Mouse (Mus musculus) T-helper 1 cell (primary cell): Measurements from ENCODE around the gene Emp1.

ENCODE experiments used
- in situ Hi-C: fragments of 300-600 bp; cut with MboI, MseI; formaldehyde crosslinking; loops from one replicate; pipeline ENCODE4 v1.15.1; 2025; ENCODE audit warnings: high pct_unique_total_duplicates

Emp1 gene

DNA sequence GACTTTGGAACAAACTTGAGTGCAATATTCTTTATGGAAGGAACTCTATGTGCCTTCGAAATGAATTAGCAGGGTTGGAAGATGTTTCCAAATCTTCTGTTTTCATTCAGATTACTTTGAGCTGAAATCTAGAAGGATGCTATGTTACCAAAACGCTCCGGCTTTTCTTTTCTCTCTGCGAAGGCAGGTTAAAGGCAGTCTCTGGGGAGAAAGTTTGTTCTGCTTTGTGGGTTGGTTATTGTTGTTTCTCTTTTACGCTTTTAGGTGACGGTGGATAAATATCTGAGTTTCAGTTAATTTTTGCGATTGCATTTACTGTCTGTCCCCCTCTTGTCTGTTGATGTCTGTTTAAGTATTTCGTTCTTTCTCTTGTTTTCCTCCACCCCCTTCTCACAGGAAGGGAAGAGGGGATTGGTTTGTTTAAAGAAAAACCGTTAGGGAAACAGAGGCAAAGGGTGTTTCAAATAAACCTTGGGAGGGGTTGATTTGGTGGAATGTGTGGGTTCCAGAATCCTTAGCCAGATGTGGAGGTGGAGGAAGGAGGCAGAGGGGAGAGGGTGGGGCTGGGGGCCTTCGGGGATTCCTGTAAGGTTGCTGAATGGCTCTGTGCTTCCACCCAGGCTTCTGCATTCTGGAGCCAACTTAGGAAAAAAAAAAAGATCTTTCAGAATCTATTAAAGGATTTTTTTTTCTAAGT is 1.1 kb downstream of the Emp1 start:
- in situ Hi-C loops = no loop called here

DNA sequence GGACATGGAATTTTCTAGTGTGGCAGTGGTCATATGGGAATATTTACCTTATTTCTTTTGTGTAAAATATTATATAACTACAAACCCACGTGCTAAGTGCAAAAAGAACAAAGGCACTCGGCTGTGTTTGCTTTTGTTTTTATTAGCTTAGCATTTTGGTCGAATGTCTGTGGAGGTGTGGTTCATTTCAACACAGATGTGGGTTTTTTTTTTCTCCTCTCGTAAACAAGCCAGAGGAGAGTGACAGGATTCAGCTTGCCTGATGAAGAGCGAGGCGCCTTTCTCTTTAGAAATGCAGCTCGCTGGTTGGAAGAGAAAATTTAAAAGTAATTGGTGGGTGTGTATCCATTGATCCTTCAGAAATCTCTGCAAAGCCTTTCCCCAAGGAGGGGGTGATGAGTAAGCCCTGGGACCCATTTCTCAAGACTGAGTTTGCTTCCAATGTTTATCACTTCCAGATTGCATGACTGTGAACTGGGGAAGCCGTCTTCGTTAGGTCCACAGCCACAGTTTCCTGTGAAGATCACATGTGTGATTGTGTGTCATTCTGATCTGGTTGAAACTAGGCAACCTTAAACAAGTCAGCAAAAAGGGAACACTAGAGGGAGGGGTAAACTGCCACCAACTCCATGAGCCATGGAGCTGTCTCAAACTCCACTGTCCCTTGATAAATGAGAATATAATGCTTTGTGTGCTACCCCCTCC is 1.8 kb downstream of the Emp1 start:
- in situ Hi-C loops = no loop called here

DNA sequence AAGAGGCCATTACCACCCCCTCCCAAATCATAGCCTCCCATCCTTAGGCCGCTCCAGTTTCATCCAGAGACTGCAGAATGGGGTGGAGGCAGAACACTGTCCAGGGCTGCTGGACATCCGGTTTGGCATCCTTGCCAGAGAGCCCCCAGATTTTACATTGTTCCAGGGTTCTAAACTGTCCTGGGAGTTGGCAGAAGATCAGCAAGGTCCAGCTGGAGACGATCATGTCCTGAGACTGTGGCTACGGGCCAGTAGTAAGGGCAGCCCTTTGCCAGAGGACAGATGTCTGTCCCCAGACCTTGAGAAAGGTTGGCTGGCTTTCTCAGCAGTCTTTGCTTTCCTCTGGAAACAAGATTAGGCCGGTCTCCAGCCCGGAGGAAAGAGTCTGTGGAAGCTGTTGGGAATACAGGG is 2.6 kb downstream of the Emp1 start:
- in situ Hi-C loops = no loop called here

- in situ Hi-C loops = no loop called here
Measured at GRCm38 (mm10) chr6:135365614-135366013, 3.3 kb downstream of the Emp1 start.

- in situ Hi-C loops = no loop called here
Measured at GRCm38 (mm10) chr6:135368230-135368629, 5.9 kb downstream of the Emp1 start.

DNA sequence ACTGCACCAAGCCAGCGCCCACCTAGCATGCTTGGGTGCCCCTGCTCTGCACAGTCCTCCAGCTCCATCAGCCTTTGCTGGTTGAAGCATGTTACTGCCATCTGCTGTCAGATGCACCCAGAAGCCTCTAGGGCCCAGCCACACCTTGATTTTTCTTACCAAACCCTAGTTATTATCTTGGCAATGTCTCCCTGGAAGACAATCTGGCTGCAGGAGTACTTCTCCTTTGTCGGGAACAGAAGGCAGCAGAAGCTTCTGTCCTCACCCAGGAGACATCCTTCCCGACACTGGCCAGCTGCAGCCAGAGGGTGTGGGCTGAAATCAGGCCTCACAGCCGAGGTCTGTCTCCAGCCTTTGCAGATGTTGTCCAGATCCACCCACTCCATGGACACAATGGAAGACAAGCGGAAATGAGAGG is 7.2 kb downstream of the Emp1 start:
- in situ Hi-C loops = no loop called here

DNA sequence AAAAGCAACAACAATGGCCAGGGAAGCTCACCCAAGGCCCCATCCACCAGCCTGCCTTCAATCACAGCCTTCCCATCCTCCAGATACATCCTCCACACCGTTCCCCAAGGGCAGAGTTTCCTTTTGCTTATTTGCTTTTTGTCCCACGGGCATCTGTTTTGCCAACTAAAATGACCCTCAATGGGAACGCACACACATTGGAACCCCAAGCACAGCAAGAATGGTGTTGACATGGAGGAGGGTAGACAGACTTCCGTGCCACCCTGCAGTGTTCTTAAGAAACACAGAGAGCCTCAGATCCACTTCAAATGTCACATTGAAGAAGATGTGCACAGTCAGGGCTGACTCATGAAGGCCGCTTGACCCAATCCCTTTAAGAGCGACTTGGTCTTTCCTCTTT is 8.6 kb downstream of the Emp1 start:
- in situ Hi-C loops = no loop called here

DNA sequence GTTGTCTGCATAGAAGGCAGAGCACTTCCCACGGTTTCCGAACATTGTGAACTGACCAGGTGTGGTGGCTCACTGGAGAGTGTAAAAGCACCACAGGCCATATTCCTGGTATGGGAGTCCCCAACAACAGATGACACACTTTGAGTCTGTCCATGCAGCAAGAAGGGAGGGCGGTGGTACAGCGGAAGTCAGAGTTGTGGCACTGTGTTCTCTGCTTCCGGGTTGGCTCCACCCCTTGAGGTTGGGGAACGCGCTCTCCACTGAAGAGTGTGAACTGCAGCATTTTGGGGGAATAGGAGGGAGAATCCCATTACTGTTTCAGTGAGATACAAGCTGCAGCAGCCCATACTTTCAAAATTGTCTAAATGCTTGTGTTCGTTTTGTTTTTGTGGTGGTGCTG is 11.0 kb downstream of the Emp1 start:
- in situ Hi-C loops = no loop called here

DNA sequence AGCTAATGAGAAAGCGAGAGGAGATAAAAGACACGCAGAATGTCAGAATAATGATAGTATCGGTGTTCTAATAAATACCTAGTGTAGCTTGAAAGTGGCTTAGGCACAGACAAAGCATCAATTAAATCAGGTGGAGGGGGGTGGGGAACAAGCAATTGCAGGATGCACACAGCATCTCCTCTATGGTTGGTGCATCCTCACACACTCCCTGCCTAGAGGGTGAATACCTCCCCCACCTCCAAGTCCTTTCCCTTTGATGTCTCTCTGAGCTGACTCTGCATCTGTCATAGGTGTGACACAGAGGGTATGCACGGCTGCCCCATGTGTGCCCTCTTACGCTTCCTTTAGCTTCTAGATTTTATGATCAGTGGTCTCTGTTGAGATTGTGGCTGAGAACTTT is 13.5 kb downstream of the Emp1 start:
- in situ Hi-C loops = loop anchor here (5.0 kb wide), 1 partner anchor 124 kb away; the partner anchor contains the start of gene Gsg1

- in situ Hi-C loops = loop anchor here (5.0 kb wide), 1 partner anchor 124 kb away; the partner anchor contains the start of gene Gsg1
Measured at GRCm38 (mm10) chr6:135376248-135376647, 13.9 kb downstream of the Emp1 start.

DNA sequence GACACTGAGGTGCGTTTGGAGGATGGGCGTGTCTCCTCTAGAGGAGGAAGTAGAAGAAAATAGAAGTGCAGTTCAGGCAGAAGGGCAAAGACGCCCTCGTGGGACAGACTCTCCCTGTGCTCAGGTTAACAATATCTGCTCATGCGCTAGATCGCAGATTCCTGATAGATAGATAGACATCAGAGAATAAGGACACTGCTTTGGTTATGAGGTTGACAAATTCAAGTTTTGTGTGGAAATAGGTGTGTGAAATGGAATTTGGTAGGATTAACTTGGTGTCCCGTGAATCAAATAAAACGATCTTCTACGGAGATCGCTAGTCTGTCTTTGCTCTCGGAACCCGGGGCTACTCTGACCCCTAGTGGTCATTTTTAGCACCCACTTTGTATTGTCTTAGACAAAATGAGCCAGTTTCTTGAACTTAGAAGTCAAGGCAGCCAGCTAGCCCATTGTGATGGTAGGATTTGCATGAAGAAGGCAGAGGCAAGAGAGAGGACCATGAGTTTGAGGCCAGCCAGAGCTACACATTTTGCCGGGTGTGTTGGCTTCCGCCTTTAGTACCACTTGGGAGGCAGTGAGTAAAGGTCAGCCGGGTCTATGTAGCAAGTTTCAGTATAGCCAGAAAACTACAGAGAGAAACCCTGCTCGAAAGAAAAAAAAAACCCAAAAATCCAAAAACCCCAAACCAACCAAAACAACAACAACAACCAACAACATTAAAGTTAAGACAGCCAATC is 15.4 kb downstream of the Emp1 start:
- in situ Hi-C loops = loop anchor here (5.0 kb wide), 1 partner anchor 125 kb away; the partner anchor contains the start of gene Gsg1

DNA sequence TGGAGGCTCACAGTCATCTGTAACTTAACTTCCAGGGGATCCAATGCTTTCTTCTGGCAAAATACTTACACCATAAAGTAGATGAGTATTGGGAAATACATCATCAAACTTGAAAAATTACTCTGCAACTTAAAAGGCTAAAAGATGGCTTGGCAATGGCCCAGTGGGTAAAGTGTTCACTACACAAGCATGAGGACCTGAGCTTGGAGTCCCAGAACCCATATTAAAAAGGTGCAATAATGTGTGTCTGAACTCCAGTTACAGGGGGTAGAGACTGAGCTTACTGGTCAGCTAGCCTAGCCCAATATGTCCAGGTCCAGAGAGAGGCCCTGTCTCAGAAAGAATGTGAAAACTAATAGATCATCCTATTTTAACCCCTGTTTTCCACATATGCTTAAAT is 21.6 kb downstream of the Emp1 start:
- in situ Hi-C loops = no loop called here

DNA sequence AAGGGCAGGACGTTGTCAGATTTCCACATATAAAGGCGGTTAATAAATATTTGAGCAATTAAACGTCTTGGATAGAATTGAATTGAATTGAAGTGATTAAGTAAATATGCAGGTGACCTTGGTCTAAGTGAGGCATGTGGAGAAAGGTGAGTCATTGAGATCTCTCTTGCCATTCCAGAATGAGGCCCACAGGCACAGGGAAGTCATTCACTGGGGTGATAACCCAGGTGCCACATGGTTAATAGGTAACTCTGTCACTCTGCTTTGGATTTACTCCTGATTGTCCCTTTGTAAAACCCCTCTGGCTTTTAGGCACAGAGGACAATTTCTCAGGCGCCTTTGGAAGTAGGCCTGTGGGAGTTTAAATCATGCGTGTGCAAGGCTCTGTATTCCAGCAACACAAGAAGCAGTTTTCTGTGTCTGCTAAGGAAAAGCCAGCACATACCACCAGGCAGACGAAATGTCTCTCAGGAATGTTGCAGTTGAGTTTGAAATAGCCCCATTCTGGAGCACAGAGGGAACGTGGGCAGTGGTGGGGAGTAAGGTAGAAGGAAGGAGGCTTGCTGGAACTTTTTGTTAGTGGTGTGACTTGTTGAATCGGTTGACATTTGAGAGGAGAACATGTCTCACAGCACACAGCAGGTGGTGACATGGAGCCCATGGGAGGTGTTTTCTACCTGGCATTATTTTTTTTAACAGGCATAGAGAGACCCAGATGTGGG is 23.6 kb downstream of the Emp1 start:
- in situ Hi-C loops = no loop called here

- in situ Hi-C loops = no loop called here
Measured at GRCm38 (mm10) chr6:135387653-135388052, 25.3 kb downstream of the Emp1 start.

GRCm38 (mm10) chr6:135388711-135389110 is 26.4 kb downstream of the Emp1 start:
- in situ Hi-C loops = no loop called here

DNA sequence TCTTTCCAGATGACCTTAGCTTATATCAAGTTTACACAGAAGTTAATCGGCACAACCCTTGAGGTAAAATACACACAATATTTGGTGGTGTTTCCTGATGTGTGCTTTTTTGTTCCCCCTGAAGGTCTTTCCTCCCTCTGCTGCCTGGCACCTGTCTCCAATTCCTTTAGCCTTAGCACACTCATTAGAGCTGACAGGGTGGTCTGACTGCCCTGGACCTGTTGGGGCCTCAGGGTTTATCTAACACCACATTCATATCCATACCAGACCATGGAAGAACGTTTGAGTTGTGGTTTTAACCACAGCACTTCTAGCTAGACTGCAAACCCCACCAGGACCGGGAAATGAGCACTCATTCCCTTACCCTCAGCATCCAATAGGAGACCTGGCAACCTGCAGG is 28.1 kb downstream of the Emp1 start:
- in situ Hi-C loops = no loop called here

- in situ Hi-C loops = no loop called here
Measured at GRCm38 (mm10) chr6:135395375-135395774, 33.0 kb downstream of the Emp1 start.

- in situ Hi-C loops = no loop called here
Measured at GRCm38 (mm10) chr6:135397089-135397488, 34.7 kb downstream of the Emp1 start.

DNA sequence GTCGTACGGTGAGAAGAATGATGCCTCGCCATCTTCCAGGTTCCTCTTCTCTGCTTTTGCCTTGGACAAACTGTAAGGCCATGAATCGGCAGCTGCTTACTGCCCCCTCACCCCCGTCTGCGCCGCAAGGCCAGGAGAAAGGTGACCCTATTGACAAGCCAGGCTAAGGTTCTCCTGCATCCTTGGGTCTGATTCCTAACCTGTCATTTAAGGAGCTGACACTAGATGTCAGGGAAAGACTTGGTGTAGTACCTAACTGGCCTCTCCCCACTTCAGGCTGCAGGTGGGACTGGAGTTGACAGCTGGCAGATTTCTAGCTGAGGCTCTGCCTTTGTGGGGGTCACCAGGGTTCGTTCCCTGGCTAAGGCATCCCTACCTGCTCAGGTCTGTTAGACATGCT is 35.4 kb downstream of the Emp1 start:
- in situ Hi-C loops = no loop called here

DNA sequence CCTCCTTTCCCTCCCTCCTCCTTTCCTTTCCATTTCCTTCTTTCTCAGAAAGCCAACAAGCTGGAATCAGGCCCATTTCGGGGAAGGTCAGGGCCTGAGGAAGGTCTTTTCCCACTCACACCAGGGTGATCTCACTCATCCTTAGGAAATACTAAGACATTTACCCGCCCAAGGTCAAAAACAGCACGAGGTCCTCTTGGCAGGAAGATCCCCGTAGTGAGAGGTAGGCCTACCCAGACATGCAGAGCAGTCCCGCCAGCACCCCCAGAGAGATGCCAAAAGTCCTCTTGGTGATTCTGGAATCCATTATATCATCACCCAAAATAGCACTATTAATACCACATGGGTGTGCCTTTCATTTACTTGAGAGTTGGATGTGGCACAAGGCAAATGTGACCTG is 36.5 kb downstream of the Emp1 start:
- in situ Hi-C loops = no loop called here

GRCm38 (mm10) chr6:135400306-135400705 is 38.0 kb downstream of the Emp1 start:
- in situ Hi-C loops = no loop called here

GRCm38 (mm10) chr6:135405093-135405492 is 42.7 kb downstream of the Emp1 start:
- in situ Hi-C loops = no loop called here
